Mouse (Mus musculus) brain, embryonic 14.5 days (tissue): ENCODE measurements at regions not wholly inside any gene's neighbourhood (a gene's known extent, or its start where the extent isn't known, plus 50 kb on each side); places are given as distances from the start of the nearest gene placed in this dataset.

ENCODE experiments used
- CTCF ChIP-seq: fragments of 200-500 bp; IDR thresholded peaks from 2 replicates; pipeline ENCODE4 v1.5.1; 2012; ENCODE audit warnings: inconsistent platforms, mild to moderate bottlenecking, moderate library complexity, borderline replicate concordance; ENCODE audit not compliant: insufficient read depth, insufficient read length; ENCODE audit errors: extremely low read depth
- POLR2A ChIP-seq: fragments of 200-500 bp; IDR thresholded peaks from 2 replicates; pipeline ENCODE4 v1.6.1; 2012; ENCODE audit warnings: mild to moderate bottlenecking, inconsistent platforms, borderline replicate concordance; ENCODE audit not compliant: poor library complexity, insufficient read depth, insufficient read length, severe bottlenecking; ENCODE audit errors: extremely low read depth

DNA sequence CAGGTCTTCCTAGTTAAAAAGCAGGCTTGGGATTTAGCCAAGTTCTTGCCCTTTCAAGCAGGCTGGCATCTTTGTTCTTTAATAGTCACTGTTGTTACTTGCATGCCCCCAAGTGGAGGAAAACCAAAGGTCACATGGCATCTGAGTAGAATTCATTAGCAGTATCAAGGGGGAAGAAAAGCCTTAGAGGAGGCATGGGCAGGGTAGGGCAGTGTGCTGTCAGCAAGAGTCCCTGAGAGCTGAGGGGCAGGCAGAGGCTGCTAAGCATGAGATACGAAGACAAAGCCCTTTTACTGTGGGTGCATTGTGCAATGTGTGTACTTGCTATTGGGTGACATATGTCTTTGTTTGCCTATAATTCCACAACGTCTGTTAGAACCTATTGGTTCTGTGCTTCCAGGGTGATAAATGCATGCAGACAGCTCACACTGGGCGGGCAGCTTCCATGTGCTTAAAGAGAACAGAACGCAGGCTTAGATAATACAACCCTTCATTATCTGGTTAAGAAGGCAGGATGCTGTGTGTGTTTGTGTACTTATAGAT is 3075.0 kb upstream of the Lrrc6 start:
- TF ChIP-seq CTCF: peak; percentile 45; the same call in 1 of the 2 replicates
- TF ChIP-seq POLR2A: no peak
